Mouse (Mus musculus) stomach, postnatal 0 days (tissue): ENCODE measurements at regions not wholly inside any gene's neighbourhood (a gene's known extent, or its start where the extent isn't known, plus 50 kb on each side); places are given as distances from the start of the nearest gene placed in this dataset.

ENCODE experiments used
- ATAC-seq: fragments of 200-750 bp; cut with Nextera tagmentation; 2 replicates; pipeline ENCODE4 v1.8.0; 2017; ENCODE audit not compliant: low FRiP score, low TSS enrichment
- DNase-seq: peaks from one replicate; pipeline ENCODE4 v3.0.0-alpha.2; 2016; ENCODE audit warnings: low spot score
- H3K27ac ChIP-seq: fragments of 300-500 bp; sonication (generic); replicated peaks from 2 replicates; pipeline ENCODE4 v1.5.1; 2014; ENCODE audit warnings: mild to moderate bottlenecking, control low read depth
- H3K27me3 ChIP-seq: fragments of 300-500 bp; sonication (generic); 2 replicates; pipeline ENCODE4 v1.6.1; 2014; ENCODE audit warnings: low read length; ENCODE audit not compliant: control insufficient read depth, insufficient read depth
- H3K36me3 ChIP-seq: fragments of 300-500 bp; sonication (generic); 2 replicates; pipeline ENCODE4 v1.6.1; 2014; ENCODE audit warnings: low read length, mixed read lengths; ENCODE audit not compliant: control insufficient read depth, insufficient read depth
- H3K4me1 ChIP-seq: fragments of 300-500 bp; sonication (generic); replicated peaks from 2 replicates; pipeline ENCODE4 v1.6.1; 2014; ENCODE audit warnings: antibody characterized with exemption; ENCODE audit not compliant: control insufficient read depth, insufficient read depth
- H3K4me2 ChIP-seq: fragments of 300-500 bp; sonication (generic); replicated peaks from 2 replicates; pipeline ENCODE4 v1.6.1; 2014; ENCODE audit warnings: low read depth, mild to moderate bottlenecking, control low read depth, moderate library complexity
- H3K4me3 ChIP-seq: fragments of 300-500 bp; sonication (generic); 2 replicates; pipeline ENCODE4 v1.5.1; 2014; ENCODE audit warnings: low read depth, low read length, control low read depth
- H3K9ac ChIP-seq: fragments of 300-500 bp; sonication (generic); 2 replicates; pipeline ENCODE4 v1.6.1; 2014; ENCODE audit warnings: mild to moderate bottlenecking, low read length, control low read depth, mixed read lengths
- H3K9me3 ChIP-seq: fragments of 300-500 bp; sonication (generic); 2 replicates; pipeline ENCODE4 v1.6.1; 2016; ENCODE audit warnings: low read length; ENCODE audit not compliant: control insufficient read depth
- CTCF ChIP-seq: IDR thresholded peaks from 2 replicates; pipeline ENCODE4 v1.5.1; 2016; ENCODE audit warnings: antibody characterized with exemption, low read depth, mild to moderate bottlenecking, moderate library complexity
- EP300 ChIP-seq: optimal IDR thresholded peaks from 2 replicates; pipeline ENCODE3; 2016; ENCODE audit warnings: antibody characterized with exemption
- WGBS: fragments of 180-500 bp; shearing (Covaris S2); extraction: QIAGEN DNeasy Blood & Tissue Kit; methylation state at CpG from one replicate; pipeline ENCODE4 v1.1.7; 2014; 5-methylcytosine and 5-hydroxymethylcytosine counted together

- H3K9ac ChIP-seq: no peak overlapping the region
- no peak overlapping the region for H3K4me2 ChIP-seq
- no peaks in the 10 kb centered on the region for H3K36me3 ChIP-seq
- H3K27ac ChIP-seq: no peak overlapping the region
- no peaks in the 10 kb centered on the region for H3K4me1 ChIP-seq
- H3K4me3 ChIP-seq: no peak overlapping the region
- ATAC-seq (no peak), DNase-seq (no peak)
- WGBS: 80% methylated on average over 2 of the region's 2 CpGs
- no peaks in the 10 kb centered on the region for H3K27me3 ChIP-seq
- H3K9me3 ChIP-seq: no peaks in the 10 kb centered on the region
- no peak for TF ChIP-seq CTCF
- no peak for TF ChIP-seq EP300
Observed at GRCm38 (mm10) chr4:26637859-26638258, 291.2 kb upstream of the Manea start.

- WGBS: 23% methylated on average over 1 of the region's 1 CpGs
Observed at GRCm38 (mm10) chr4:26630553-26631206, 284.0 kb upstream of the Manea start.

GRCm38 (mm10) chr4:26629710-26630109, 283.0 kb upstream of the Manea start:
- Histone ChIP-seq H3K4me1 (no peaks in the 10 kb centered on the region), H3K9ac (no peak overlapping the region), H3K27me3 (no peaks in the 10 kb centered on the region), H3K27ac (no peak overlapping the region), H3K4me2 (no peak overlapping the region), H3K4me3 (no peak overlapping the region), H3K9me3 (no peaks in the 10 kb centered on the region), H3K36me3 (no peaks in the 10 kb centered on the region)
- DNase-seq: no peak
- ATAC-seq: no peak
- WGBS: 62% methylated on average over 2 of the region's 2 CpGs
- no peak for TF ChIP-seq EP300
- no peak for TF ChIP-seq CTCF

More at GRCm38 (mm10) chr4:26630553-26631206, 284.0 kb upstream of the Manea start:
- Histone ChIP-seq H3K4me1 (no peaks in the 10 kb centered on the region), H3K27me3 (no peaks in the 10 kb centered on the region), H3K27ac (no peak overlapping the region), H3K4me3 (no peak overlapping the region), H3K36me3 (no peaks in the 10 kb centered on the region), H3K9me3 (no peaks in the 10 kb centered on the region), H3K4me2 (no peak overlapping the region), H3K9ac (no peak overlapping the region)
- no peak for DNase-seq
- no peak for TF ChIP-seq CTCF
- no peak for TF ChIP-seq EP300
- no peak for ATAC-seq

GRCm38 (mm10) chr4:26627744-26628143, 281.1 kb upstream of the Manea start:
- H3K4me2 ChIP-seq: no peak overlapping the region
- DNase-seq (no peak), ATAC-seq (no peak)
- H3K4me3 ChIP-seq: no peak overlapping the region
- no peak overlapping the region for H3K27ac ChIP-seq
- WGBS: 82% methylated on average over 6 of the region's 6 CpGs
- no peaks in the 10 kb centered on the region for H3K27me3 ChIP-seq
- H3K36me3 ChIP-seq: no peaks in the 10 kb centered on the region
- TF ChIP-seq CTCF (no peak), EP300 (no peak)
- H3K9ac ChIP-seq: no peak overlapping the region
- H3K9me3 ChIP-seq: no peaks in the 10 kb centered on the region
- no peaks in the 10 kb centered on the region for H3K4me1 ChIP-seq

- WGBS: 75% methylated on average over 3 of the region's 3 CpGs
- Histone ChIP-seq H3K27me3 (no peaks in the 10 kb centered on the region), H3K4me1 (no peaks in the 10 kb centered on the region), H3K4me3 (no peak overlapping the region), H3K9me3 (no peaks in the 10 kb centered on the region), H3K4me2 (no peak overlapping the region), H3K27ac (no peak overlapping the region), H3K9ac (no peak overlapping the region), H3K36me3 (no peaks in the 10 kb centered on the region)
- no peak for TF ChIP-seq CTCF
- TF ChIP-seq EP300: no peak
- DNase-seq (no peak), ATAC-seq (no peak)
Observed at GRCm38 (mm10) chr4:26589081-26589869, 242.6 kb upstream of the Manea start.

- no peak for ATAC-seq
- Histone ChIP-seq H3K4me2 (no peak overlapping the region), H3K4me3 (no peak overlapping the region), H3K9ac (no peak overlapping the region), H3K36me3 (no peaks in the 10 kb centered on the region), H3K9me3 (no peaks in the 10 kb centered on the region), H3K4me1 (no peaks in the 10 kb centered on the region), H3K27ac (no peak overlapping the region), H3K27me3 (no peaks in the 10 kb centered on the region)
- no peak for DNase-seq
- no peak for TF ChIP-seq EP300
- no peak for TF ChIP-seq CTCF
- WGBS: 79% methylated on average over 3 of the region's 3 CpGs
Observed at GRCm38 (mm10) chr4:26555690-26556089, 209.0 kb upstream of the Manea start.
